Mouse (Mus musculus) ES-E14 (cell line): ENCODE measurements around the gene Snrpc.

Source experiments
- CHD2 ChIP-seq: IDR thresholded peaks from 2 replicates; pipeline ENCODE4 v1.6.1; 2014; ENCODE audit warnings: mild to moderate bottlenecking, low read depth, low read length, inconsistent platforms
- HCFC1 ChIP-seq: IDR thresholded peaks from 2 replicates; pipeline ENCODE4 v1.6.1; 2012; ENCODE audit warnings: low read length, inconsistent platforms, borderline replicate concordance; ENCODE audit not compliant: insufficient read depth
- MAFK ChIP-seq: IDR thresholded peaks from 2 replicates; pipeline ENCODE4 v1.6.1; 2014; ENCODE audit warnings: mild to moderate bottlenecking, low read depth, low read length, inconsistent platforms; ENCODE audit not compliant: insufficient read depth
- ZC3H11A ChIP-seq: IDR thresholded peaks from 2 replicates; pipeline ENCODE4 v1.6.1; 2012; ENCODE audit warnings: low read depth, mild to moderate bottlenecking, inconsistent platforms, low read length, borderline replicate concordance
- ZNF384 ChIP-seq: IDR thresholded peaks from 2 replicates; pipeline ENCODE4 v1.6.1; 2012; ENCODE audit warnings: low read depth, low read length, inconsistent platforms

- TF ChIP-seq CHD2, result no peak
- TF ChIP-seq HCFC1, result no peak
- no peak for TF ChIP-seq MAFK
- TF ChIP-seq ZNF384, result no peak
- no peak for TF ChIP-seq ZC3H11A
These were observed 30.3 kb upstream of the Snrpc start for GRCm38 (mm10) chr17:27807542-27808078.
